Mouse (Mus musculus): Measurements from ENCODE around the gene Nol11. TPM values are rescaled to one million over a fixed set of nuclear protein-coding genes. Genes with fewer than 3 reads are reported as not detected.
A peak's percentile ranks its signal among the peaks of the same experiment; 100 is the strongest.

Gene Nol11
- total RNA-seq (2021), result 10 to 100 TPM; 25.3 to 25.5 TPM

GRCm38 (mm10) chr11:107188565-107189552, at the start of gene Nol11:
Nol11 (minus strand) TSS chr11:107189381.
- DNase-seq (ENCODE audit: low spot score in 2 of 2), result peak; percentile 98 to 99
- intact Hi-C loops (cut with DNase I), result loop anchor here (2.0 kb wide), 1 partner anchor 280 kb away; no protein-coding TSS in a partner anchor

GRCm38 (mm10) chr11:107238506-107238905, 49.3 kb upstream of the Nol11 start:
- intact Hi-C loops (cut with DNase I), result no loop called here
- no peak for DNase-seq (ENCODE audit: low spot score in 2 of 2)

DNA sequence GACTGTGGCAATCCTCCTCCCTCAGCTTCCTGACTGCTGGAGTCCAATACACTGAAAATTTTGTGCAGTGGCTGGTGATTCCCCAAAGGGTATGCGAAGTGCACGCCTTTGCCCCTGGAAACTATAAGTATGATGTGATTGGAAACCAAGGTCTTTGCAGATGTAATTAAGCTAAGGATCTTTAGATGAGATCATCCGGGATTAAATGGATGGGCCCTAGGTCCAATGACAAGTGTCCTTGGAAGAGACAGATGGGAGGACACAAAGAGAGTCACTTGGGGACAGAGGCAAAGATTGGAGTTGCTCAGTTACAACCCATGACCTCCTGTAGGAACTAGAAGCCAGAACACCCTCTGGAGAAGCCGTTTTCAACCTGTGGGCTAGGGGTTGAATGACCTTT, 48.4 kb upstream of the Nol11 start:
- intact Hi-C loops (cut with DNase I), result no loop called here
- DNase-seq (ENCODE audit: low spot score in 2 of 2), result no peak

- DNase-seq (ENCODE audit: low spot score in 2 of 2), result no peak
- intact Hi-C loops (cut with DNase I), result no loop called here
Observed at GRCm38 (mm10) chr11:107233252-107233890, 44.2 kb upstream of the Nol11 start.

DNA sequence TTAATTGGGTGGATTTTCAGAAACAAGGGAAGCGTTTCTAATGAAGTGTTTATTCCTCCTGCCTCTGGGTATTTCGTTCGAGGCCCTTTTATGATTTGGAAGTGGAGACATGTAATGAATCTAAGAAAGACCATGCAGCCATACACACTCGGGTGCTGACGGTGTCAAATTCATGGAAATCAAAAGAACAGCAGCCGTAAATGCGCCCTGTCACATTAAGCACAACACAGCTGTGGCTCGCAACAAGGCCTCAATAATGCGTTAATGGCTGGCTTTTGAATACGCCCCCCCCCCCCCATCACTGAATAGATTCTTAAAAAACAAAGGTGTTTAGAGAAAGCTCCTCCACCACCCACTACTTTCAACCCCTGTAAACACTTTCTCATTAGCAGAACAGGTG, 40.9 kb upstream of the Nol11 start:
- no peak for DNase-seq (ENCODE audit: low spot score in 2 of 2)
- intact Hi-C loops (cut with DNase I), result no loop called here

- no peak for DNase-seq (ENCODE audit: low spot score in 2 of 2)
- intact Hi-C loops (cut with DNase I), result no loop called here
Observed at GRCm38 (mm10) chr11:107226431-107226830, 37.2 kb upstream of the Nol11 start.

GRCm38 (mm10) chr11:107226013-107226412, 36.8 kb upstream of the Nol11 start:
- intact Hi-C loops (cut with DNase I), result no loop called here
- no peak for DNase-seq (ENCODE audit: low spot score in 2 of 2)

- no peak for DNase-seq (ENCODE audit: low spot score in 2 of 2)
- intact Hi-C loops (cut with DNase I), result no loop called here
Observed at GRCm38 (mm10) chr11:107225301-107225700, 36.1 kb upstream of the Nol11 start.

- DNase-seq (ENCODE audit: low spot score in 2 of 2), result no peak
- intact Hi-C loops (cut with DNase I), result no loop called here
Observed at GRCm38 (mm10) chr11:107223667-107224214, 34.6 kb upstream of the Nol11 start.

- intact Hi-C loops (cut with DNase I), result no loop called here
- no peak for DNase-seq (ENCODE audit: low spot score in 2 of 2)
Observed at GRCm38 (mm10) chr11:107223169-107223561, 34.0 kb upstream of the Nol11 start.

- intact Hi-C loops (cut with DNase I), result no loop called here
- no peak for DNase-seq (ENCODE audit: low spot score in 2 of 2)
Observed at GRCm38 (mm10) chr11:107222531-107223168, 33.5 kb upstream of the Nol11 start.

- no peak for DNase-seq (ENCODE audit: low spot score in 2 of 2)
- intact Hi-C loops (cut with DNase I), result no loop called here
Observed at GRCm38 (mm10) chr11:107215111-107215510, 25.9 kb upstream of the Nol11 start.

DNA sequence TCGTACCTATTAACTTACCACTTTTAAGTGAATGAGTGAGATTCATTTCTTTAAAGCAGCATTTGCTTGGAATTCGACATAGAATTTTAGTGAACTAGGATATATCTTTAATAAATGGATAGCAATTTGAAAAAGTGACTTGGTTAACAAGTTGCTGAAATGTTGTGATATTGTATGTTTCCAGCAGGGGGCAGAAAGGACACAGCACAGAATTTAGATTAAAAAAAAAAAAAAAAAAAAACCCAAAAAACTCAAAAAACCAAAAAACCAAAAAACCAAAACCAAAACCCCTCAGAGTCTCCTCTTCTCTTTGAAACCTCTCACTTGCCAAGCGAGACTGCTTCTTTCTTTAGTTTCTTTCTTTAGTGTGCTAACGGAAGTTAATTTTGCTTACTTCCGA, 24.6 kb upstream of the Nol11 start:
- peak in 1 of 2 experiments; percentile 29 for DNase-seq (ENCODE audit: low spot score in 2 of 2)
- intact Hi-C loops (cut with DNase I), result loop anchor here (1.0 kb wide), 1 partner anchor 260 kb away; no protein-coding TSS in a partner anchor

GRCm38 (mm10) chr11:107209818-107210217, 20.6 kb upstream of the Nol11 start:
- intact Hi-C loops (cut with DNase I), result no loop called here
- no peak for DNase-seq (ENCODE audit: low spot score in 2 of 2)

DNA sequence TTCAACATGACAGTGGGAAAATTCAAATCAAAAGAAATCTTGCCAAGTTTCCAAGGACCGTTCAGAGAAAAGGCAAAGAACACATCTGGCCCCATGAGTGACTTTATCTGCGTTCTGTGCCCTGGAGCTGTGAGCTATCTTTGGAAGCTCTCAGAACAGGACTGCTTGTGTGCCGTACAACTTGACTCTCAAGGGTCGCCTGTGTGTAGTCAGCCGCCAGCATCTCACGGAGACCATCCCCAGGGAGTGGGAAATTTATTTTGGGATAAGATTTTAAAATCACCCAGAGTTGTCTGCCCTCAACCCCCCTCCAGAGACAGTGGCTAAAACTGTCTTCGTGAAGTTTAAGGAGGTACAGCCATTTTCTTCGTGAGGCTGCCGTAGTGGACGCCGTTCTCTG, 12.6 kb upstream of the Nol11 start:
- intact Hi-C loops (cut with DNase I), result no loop called here
- DNase-seq (ENCODE audit: low spot score in 2 of 2), result no peak

GRCm38 (mm10) chr11:107199281-107199680, 10.1 kb upstream of the Nol11 start:
- intact Hi-C loops (cut with DNase I), result no loop called here
- no peak for DNase-seq (ENCODE audit: low spot score in 2 of 2)

DNA sequence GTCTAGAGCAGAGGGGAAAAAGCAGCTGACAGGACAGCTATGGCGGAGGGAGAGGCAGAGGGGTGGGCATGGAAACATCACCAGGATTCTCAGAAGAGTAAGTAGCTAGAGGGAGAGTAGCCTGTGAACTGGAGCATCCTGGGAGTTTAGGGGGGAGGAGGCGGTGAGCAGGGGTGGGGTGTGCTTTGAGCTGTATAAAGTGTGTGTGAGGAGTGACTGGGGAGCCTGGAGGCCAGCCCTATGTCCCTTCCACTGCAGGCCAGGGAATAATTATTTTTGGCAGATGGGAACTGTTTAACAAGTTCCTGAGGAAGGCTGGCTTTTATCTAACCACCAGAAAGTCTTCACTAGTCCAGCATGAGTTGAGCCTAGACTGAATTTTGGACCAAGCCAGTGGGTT, 6.2 kb upstream of the Nol11 start:
- intact Hi-C loops (cut with DNase I), result no loop called here
- no peak for DNase-seq (ENCODE audit: low spot score in 2 of 2)

GRCm38 (mm10) chr11:107190376-107190775, 1.2 kb upstream of the Nol11 start:
- no peak for DNase-seq (ENCODE audit: low spot score in 2 of 2)

DNA sequence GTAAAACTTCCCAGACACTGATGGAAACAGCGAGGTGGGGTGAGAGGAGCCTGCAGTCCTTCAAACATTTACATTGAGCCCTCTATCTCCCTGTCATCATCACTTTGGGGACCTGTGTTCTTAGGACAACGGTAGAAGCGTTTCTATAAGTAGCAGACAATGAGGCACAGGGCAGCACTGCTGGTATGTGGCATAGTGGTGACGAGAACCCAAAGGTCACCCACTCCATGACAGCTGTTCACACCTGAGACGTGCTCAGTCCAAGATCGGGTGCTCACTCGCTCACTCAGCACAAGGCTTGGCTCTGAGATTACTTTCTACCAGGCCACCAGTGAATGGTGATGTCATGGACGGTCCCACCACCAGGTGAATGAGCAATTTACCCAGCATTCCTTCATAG, 5.4 kb downstream of the Nol11 start:
- intact Hi-C loops (cut with DNase I), result no loop called here
- DNase-seq (ENCODE audit: low spot score in 2 of 2), result no peak

More at GRCm38 (mm10) chr11:107190376-107190775, 1.2 kb upstream of the Nol11 start:
- intact Hi-C loops (cut with DNase I), result no loop called here

DNA sequence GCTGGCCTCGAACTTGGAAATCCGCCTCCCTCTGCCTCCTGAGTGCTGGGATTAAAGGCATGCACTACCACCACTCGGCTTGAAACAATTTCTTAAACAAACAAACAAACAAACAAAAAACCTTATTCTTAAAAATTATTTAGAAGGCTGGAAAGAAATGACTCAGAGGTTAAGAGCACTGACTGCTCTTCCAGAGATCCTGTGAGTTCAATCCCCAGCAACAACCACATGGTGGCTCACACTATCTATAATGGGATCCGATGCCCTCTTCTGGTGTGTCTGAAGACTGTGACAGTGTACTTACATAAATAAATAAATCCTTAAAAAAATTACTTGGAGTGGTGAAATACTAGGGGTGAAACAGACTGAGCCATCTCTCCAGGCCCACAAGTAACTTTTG, 28.0 kb downstream of the Nol11 start:
- intact Hi-C loops (cut with DNase I), result no loop called here
- DNase-seq (ENCODE audit: low spot score in 2 of 2), result no peak

Measured in left cerebral cortex, postnatal 25 days (tissue).